Mouse (Mus musculus): ENCODE measurements around the gene Fgfr3. TPM values are rescaled to one million over a fixed set of nuclear protein-coding genes. Genes with fewer than 3 reads are reported as not detected.

The Fgfr3 gene
- polyA plus RNA-seq, 1 experiment = 150 TPM

DNA sequence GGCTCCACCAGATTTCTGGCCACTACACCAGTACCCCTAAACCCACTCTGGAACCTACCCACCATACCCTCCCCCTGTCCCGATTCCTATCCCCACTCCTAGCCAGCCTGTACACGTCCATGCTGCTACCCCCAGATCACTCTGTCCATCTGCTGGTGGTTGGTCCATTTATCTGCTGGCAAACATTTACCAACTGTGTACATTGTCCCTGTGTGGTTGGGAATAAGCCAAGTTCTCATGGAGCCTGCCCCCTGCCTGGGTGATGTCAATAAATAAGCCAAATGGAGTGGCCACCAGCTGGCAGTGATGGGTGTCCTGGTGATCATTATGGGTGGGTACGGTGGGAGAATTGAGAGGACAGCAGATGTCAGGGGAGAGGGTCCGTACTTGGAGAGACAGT is 34.3 kb upstream of the Fgfr3 start:
- no peaks in the 10 kb centered on the region for H3K4me1 ChIP-seq (ENCODE audit: control insufficient read depth, insufficient read depth, low read length)
- no peak overlapping the region for H3K27ac ChIP-seq (ENCODE audit: insufficient read depth, low read length)
- H3K4me3 ChIP-seq (ENCODE audit: insufficient read depth, low read length) = no peak overlapping the region
- TF ChIP-seq POLR2A (IDR thresholded peaks at IDR 0.05; ENCODE audit: extremely low read depth, insufficient read depth, low read length) = no peak
- TF ChIP-seq CTCF (IDR thresholded peaks at IDR 0.05; ENCODE audit: extremely low read depth, insufficient read depth, low read length) = no peak

DNA sequence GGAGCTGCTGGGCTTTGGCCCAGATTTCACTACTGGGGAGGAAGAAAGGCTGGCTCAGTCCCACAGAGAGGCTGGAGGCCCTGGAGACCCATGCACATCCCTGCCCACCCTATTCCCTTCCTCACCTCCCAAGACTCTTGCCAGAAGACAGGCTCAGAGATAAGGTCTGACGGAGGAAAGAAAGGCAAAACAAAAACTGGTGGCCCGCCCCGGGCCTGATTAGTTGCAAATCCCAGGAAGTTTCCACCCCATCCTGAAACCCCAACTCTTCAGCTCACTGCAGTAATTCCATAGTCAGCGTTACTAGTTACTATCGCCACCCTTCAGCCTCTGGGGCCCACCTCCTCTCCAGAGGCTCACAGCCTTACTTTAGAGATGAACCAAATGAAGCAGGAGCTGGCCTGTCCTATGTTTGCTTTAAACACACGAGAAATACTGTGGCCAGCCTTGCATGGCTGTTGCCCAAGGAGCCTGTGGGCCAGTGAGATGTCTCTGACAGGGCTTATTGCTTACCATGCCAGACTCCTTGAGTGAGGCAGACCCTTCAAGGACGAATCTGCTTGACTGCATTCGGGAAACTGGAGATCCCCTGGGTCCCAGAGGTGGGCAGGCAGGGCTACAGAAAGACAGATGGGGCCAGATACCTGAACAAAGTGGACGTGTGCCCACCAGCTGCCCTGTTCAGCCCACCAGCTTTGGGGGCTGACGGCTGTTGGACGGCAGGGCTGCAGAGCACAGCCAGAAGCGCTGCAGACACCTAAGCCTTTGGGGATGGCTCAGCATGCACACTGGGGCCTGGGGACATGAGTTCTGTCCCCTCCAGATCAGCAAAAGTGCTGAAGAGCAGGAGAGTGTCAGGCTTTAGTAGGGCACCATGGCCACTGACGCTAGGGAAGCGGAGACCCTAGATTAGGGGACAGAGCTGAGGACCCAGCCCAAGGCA is 32.9 kb upstream of the Fgfr3 start:
- H3K27ac ChIP-seq (ENCODE audit: insufficient read depth, low read length) = no peak overlapping the region
- no peaks in the 10 kb centered on the region for H3K4me1 ChIP-seq (ENCODE audit: control insufficient read depth, insufficient read depth, low read length)
- TF ChIP-seq CTCF (IDR thresholded peaks at IDR 0.05; ENCODE audit: extremely low read depth, insufficient read depth, low read length) (no peak), POLR2A (IDR thresholded peaks at IDR 0.05; ENCODE audit: extremely low read depth, insufficient read depth, low read length) (no peak)
- no peak overlapping the region for H3K4me3 ChIP-seq (ENCODE audit: insufficient read depth, low read length)

DNA sequence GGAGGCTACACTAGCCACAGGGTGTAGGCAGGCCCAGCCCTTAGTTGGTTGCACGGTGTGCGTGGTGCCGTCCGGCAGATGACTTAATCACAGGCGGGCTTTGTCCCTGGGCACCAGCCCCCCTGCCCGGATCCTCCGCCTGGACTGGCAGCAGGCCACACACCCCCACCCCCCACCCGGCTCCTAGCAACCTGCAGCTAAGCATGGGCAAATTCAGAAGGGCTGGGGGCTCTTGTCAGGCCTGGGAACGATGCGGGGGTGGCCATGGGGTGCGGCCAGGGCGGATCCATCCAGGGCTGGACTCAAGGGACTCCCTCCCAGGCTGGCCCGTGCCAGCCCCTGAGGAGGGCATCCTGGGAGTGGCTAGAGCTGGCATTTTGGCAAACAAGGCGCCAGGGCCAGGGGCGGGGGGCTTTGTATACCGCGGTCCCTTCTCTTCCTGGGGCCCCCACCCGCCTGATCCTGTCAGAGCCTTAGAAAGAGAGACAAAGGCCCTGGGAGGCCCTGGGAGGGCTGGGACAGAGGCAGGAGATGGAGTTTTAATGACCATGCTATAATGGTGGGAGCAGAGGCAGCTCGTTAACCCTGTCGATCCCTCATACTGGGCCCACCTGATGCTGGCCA is 32.1 kb upstream of the Fgfr3 start:
- H3K4me1 ChIP-seq (ENCODE audit: control insufficient read depth, insufficient read depth, low read length) = no peaks in the 10 kb centered on the region
- TF ChIP-seq POLR2A (IDR thresholded peaks at IDR 0.05; ENCODE audit: extremely low read depth, insufficient read depth, low read length) = no peak
- no peak for TF ChIP-seq CTCF (IDR thresholded peaks at IDR 0.05; ENCODE audit: extremely low read depth, insufficient read depth, low read length)
- H3K4me3 ChIP-seq (ENCODE audit: insufficient read depth, low read length) = no peak overlapping the region
- H3K27ac ChIP-seq (ENCODE audit: insufficient read depth, low read length) = no peak overlapping the region

DNA sequence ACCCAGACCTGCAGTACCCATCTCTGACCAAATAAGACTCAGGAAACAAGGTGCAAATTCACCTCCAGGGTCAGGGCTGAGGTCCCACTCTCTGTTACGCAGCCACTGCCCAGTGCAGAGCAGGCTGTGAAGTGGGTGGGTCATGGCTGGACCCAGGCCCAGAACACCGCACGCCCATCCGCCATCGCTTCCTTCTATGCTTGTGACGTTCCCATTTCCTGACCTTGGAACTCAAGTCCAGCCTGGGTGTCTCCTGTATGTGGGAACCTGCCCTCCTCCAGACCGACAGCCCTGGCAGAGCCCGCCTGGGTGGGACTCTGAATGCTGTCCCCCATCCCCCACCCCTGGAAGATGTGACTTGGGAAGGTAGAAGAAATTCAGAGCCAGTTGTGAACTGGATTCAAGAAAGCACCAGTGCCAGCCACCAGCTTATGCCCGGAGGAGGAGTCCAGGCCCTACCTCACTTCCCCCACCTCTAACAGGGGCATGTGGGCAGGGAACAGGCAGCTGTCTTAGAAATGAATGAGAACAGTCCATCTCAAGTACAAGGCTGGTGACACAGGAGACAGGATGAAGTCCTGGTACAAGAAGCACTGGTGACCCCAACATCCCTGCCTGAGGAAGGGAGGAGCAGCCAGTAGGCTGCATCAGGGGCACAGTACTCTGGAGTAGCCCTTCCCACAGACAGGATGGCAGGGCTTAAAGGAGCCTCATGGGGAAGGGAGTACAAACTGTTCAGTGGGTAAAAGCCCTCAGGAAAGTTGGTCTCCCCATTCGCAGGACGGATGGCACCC is 31.4 kb upstream of the Fgfr3 start:
- TF ChIP-seq CTCF (IDR thresholded peaks at IDR 0.05; ENCODE audit: extremely low read depth, insufficient read depth, low read length) (no peak), POLR2A (IDR thresholded peaks at IDR 0.05; ENCODE audit: extremely low read depth, insufficient read depth, low read length) (no peak)
- no peaks in the 10 kb centered on the region for H3K4me1 ChIP-seq (ENCODE audit: control insufficient read depth, insufficient read depth, low read length)
- H3K4me3 ChIP-seq (ENCODE audit: insufficient read depth, low read length) = no peak overlapping the region
- H3K27ac ChIP-seq (ENCODE audit: insufficient read depth, low read length) = no peak overlapping the region

DNA sequence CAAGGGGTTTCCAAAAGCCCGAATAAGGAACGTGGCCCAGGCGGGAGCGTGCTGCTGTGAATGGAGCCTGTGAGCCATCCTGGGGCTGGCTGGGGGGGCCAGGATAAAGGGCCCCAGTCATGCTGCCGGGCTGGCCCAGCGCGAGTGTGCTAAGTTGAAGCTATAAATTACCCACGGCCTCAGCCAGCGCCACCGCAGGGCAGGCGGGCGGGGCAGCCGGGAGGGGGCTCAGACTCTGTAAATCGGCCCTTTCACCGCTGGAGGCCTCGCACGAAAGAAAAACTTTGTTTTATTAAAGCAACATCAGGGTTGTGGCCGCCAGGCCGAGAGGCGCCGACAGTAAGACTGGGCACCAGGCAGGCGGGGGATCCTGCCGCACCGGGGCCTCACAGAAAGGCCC is 29.1 kb upstream of the Fgfr3 start:
- no peak for TF ChIP-seq CTCF (IDR thresholded peaks at IDR 0.05; ENCODE audit: extremely low read depth, insufficient read depth, low read length)
- no peaks in the 10 kb centered on the region for H3K4me1 ChIP-seq (ENCODE audit: control insufficient read depth, insufficient read depth, low read length)
- no peak overlapping the region for H3K27ac ChIP-seq (ENCODE audit: insufficient read depth, low read length)
- H3K4me3 ChIP-seq (ENCODE audit: insufficient read depth, low read length) = no peak overlapping the region

DNA sequence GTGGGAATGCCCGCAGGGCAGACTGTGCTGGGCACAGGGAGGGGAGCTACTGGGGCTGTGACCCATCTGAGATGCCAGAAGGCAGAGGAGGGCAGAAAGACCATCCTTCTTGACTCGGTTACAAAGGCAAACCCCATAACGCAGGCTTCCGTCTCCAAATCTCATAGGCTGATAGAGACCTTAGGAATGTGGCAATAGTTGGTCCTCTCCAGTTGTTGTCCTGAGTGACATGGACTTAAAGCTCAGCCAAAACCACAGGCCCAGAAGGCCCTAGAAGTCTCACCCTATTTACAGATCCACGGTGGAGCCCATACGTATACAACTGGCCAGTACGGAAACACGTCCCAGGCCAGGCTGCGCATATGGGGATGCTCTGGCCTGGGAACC is 27.0 kb upstream of the Fgfr3 start:
- Histone ChIP-seq H3K4me3 (ENCODE audit: insufficient read depth, low read length) (no peak overlapping the region), H3K4me1 (ENCODE audit: control insufficient read depth, insufficient read depth, low read length) (no peaks in the 10 kb centered on the region; the same call in 1 of the 2 replicates), H3K27ac (ENCODE audit: insufficient read depth, low read length) (no peak overlapping the region)
- TF ChIP-seq CTCF (IDR thresholded peaks at IDR 0.05; ENCODE audit: extremely low read depth, insufficient read depth, low read length) (no peak), POLR2A (IDR thresholded peaks at IDR 0.05; ENCODE audit: extremely low read depth, insufficient read depth, low read length) (no peak)

DNA sequence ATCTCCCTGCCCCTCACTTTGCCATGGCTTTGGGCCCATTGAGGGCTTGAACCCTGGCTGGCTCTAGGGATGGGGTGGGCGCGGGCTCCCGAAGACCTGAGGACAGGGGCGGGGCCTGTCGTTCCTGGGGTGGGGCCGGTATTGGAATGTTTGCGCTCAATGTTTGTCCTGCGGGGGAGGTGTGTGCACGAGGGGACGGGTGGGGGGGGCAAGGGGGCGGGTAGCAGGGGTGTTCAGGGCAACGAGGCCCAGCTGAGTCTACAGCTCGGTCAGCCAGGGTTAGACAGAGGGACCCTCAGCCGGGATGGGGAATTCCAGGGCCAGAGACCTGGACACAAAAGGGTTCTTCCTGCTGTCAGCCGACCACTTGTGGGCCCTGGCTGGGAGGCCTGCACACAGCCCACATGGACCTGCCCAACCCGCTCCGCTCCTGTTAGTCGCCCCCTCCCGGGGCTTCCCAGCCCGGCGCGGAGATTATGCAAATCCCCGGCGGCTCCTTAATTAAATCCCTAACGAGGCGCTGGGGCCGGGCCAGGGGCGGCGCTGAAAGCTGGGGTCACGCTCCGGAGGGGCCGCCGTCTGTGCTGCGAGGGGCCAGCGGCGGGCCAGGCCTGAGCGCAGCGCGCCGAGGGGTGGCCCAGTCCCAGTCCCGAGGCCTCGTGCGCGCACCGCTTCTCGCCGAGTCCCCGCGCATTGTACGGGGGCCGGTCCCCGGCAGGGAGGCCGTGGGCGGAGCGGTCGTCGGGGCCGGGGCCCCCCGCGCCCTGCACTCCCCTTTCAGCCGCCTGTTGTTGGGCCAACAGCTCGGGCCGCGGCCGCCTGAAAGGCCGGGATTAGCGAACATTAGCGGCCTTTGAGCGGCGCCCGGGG is 26.4 kb upstream of the Fgfr3 start:
- no peak overlapping the region for H3K27ac ChIP-seq (ENCODE audit: insufficient read depth, low read length)
- TF ChIP-seq CTCF (IDR thresholded peaks at IDR 0.05; ENCODE audit: extremely low read depth, insufficient read depth, low read length) (no peak), POLR2A (IDR thresholded peaks at IDR 0.05; ENCODE audit: extremely low read depth, insufficient read depth, low read length) (no peak)
- H3K4me1 ChIP-seq (ENCODE audit: control insufficient read depth, insufficient read depth, low read length) = no peaks in the 10 kb centered on the region; the same call in 1 of the 2 replicates

DNA sequence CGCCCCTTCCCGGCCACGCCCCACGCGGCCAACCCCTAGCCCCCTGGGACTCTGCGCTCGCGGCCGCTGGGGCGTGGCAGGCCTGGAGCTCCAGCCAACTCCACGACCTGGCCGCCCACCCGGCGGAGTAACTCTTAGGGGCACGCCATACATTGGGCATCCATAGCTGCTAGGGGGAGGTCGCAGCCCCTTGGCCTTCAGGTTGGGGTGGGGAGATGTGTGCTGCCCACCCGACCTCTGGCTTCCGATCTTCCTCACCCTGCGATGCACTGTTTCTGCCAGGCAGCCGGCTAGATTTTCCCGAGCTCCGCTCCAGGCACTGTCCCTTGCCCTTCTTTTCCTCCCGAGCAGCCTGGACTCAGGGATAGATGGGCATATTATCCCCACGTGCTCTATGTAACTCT is 25.8 kb upstream of the Fgfr3 start:
- Histone ChIP-seq H3K4me3 (ENCODE audit: insufficient read depth, low read length) (no peak overlapping the region), H3K4me1 (ENCODE audit: control insufficient read depth, insufficient read depth, low read length) (no peaks in the 10 kb centered on the region; the same call in 1 of the 2 replicates), H3K27ac (ENCODE audit: insufficient read depth, low read length) (no peak overlapping the region)
- no peak for TF ChIP-seq CTCF (IDR thresholded peaks at IDR 0.05; ENCODE audit: extremely low read depth, insufficient read depth, low read length)
- no peak for TF ChIP-seq POLR2A (IDR thresholded peaks at IDR 0.05; ENCODE audit: extremely low read depth, insufficient read depth, low read length)

More for the DNA sequence above, 26.4 kb upstream of the Fgfr3 start:
- H3K4me3 ChIP-seq (ENCODE audit: insufficient read depth, low read length) = no peak overlapping the region

DNA sequence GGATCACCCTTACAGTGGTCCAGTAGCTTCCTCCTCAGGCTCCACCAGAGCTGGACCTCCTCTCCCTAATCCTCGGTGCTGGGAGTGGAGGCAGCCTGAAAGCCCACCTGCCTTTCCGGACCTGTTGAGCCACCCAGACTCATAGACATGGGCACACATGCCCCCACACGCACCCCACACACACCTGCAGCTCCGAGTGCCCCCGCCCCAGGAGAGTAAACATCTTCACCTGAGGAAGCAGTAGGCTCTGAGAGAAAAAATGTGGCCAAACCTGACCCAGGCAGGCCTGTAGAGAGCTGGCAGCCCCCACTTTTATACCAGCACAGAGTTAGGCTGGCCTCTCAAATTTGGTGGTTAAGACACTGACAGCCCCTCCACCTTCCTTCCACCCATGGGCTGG is 25.0 kb upstream of the Fgfr3 start:
- no peaks in the 10 kb centered on the region; the same call in 1 of the 2 replicates for H3K4me1 ChIP-seq (ENCODE audit: control insufficient read depth, insufficient read depth, low read length)
- no peak overlapping the region for H3K27ac ChIP-seq (ENCODE audit: insufficient read depth, low read length)
- no peak for TF ChIP-seq CTCF (IDR thresholded peaks at IDR 0.05; ENCODE audit: extremely low read depth, insufficient read depth, low read length)
- no peak for TF ChIP-seq POLR2A (IDR thresholded peaks at IDR 0.05; ENCODE audit: extremely low read depth, insufficient read depth, low read length)
- H3K4me3 ChIP-seq (ENCODE audit: insufficient read depth, low read length) = no peak overlapping the region
